Mouse (Mus musculus) CH12.LX (cell line): Measurements from ENCODE around the gene Ddx58. TPM values are rescaled to one million over a fixed set of nuclear protein-coding genes. Genes with fewer than 3 reads are reported as not detected.

ENCODE experiments used
- DNase-seq: peaks from one replicate; pipeline ENCODE4 v3.0.0-alpha.2; 2013; ENCODE audit errors: extremely low read depth
- H3K27ac ChIP-seq: 2 replicates; pipeline ENCODE4 v1.5.1; 2012; ENCODE audit warnings: low read depth, mild to moderate bottlenecking, control low read depth, moderate library complexity; ENCODE audit not compliant: insufficient read depth
- H3K27me3 ChIP-seq: replicated peaks from 2 replicates; pipeline ENCODE3; 2012; ENCODE audit warnings: inconsistent platforms
- H3K36me3 ChIP-seq, 2 experiments: replicated peaks in 1 of 2; 2 replicates each; pipeline versions ENCODE3 to v1.6.1; 2012; ENCODE audit warnings: inconsistent platforms in 1 of 2, low read length in 1 of 2, mild to moderate bottlenecking in 1 of 2, mixed read lengths in 1 of 2, moderate library complexity in 1 of 2; ENCODE audit not compliant: control insufficient read depth in 1 of 2, insufficient read depth in 1 of 2
- H3K4me1 ChIP-seq, 2 experiments: 2 replicates each; pipeline ENCODE4 v1.6.1; 2012; ENCODE audit warnings: inconsistent platforms in 1 of 2, moderate library complexity in 1 of 2; ENCODE audit not compliant: insufficient read depth in 2 of 2, control insufficient read depth in 1 of 2
- H3K4me2 ChIP-seq: 2 replicates; pipeline ENCODE4 v1.6.1; 2012; ENCODE audit warnings: low read depth, mild to moderate bottlenecking, control low read depth; ENCODE audit not compliant: poor library complexity, insufficient read depth, severe bottlenecking
- H3K4me3 ChIP-seq, 3 experiments: fragments of 150-350 bp in 1 of 3; sonication (generic) in 1 of 3; replicated peaks in 1 of 3; 2 replicates each; pipeline versions ENCODE3 to v1.5.1; 2011 to 2012; ENCODE audit warnings: low read depth in 2 of 3, low read length in 2 of 3, mild to moderate bottlenecking in 2 of 3, moderate library complexity in 2 of 3, control low read depth in 1 of 3, improper control_type of control experiment in 1 of 3, inconsistent platforms in 1 of 3, mixed read lengths in 1 of 3; ENCODE audit not compliant: poor library complexity in 1 of 3
- H3K79me2 ChIP-seq: replicated peaks from 2 replicates; pipeline ENCODE4 v1.6.1; 2012; ENCODE audit warnings: mild to moderate bottlenecking, moderate library complexity; ENCODE audit not compliant: control insufficient read depth, poor library complexity, insufficient read depth, severe bottlenecking; ENCODE audit errors: extremely low read depth
- H3K9ac ChIP-seq: 2 replicates; pipeline ENCODE4 v1.6.1; 2012; ENCODE audit warnings: low read depth, mild to moderate bottlenecking, control low read depth, moderate library complexity; ENCODE audit not compliant: insufficient read depth
- H3K9me3 ChIP-seq: replicated peaks from 2 replicates; pipeline ENCODE3; 2012; ENCODE audit warnings: low read length, inconsistent platforms, mixed read lengths
- CHD1 ChIP-seq: IDR thresholded peaks from 2 replicates; pipeline ENCODE4 v1.6.1; 2012; ENCODE audit warnings: low read depth, low read length, improper control_type of control experiment, inconsistent platforms
- CHD2 ChIP-seq: IDR thresholded peaks from 2 replicates; pipeline ENCODE4 v1.6.1; 2011; ENCODE audit warnings: low read length, improper control_type of control experiment
- CTCF ChIP-seq, 2 experiments: IDR thresholded peaks in 1 of 2; conservative IDR thresholded peaks in 1 of 2; 2 replicates each; pipeline ENCODE4 v1.5.1; 2011 to 2012; ENCODE audit warnings: low read depth in 2 of 2, low read length in 2 of 2, improper control_type of control experiment in 1 of 2, inconsistent platforms in 1 of 2, mild to moderate bottlenecking in 1 of 2, moderate library complexity in 1 of 2
- EP300 ChIP-seq: IDR thresholded peaks from 2 replicates; pipeline ENCODE4 v1.6.1; 2011; ENCODE audit warnings: low read length, improper control_type of control experiment
- GABPA ChIP-seq: IDR thresholded peaks from 2 replicates; pipeline ENCODE4 v1.6.1; 2012; ENCODE audit warnings: low read depth, low read length, improper control_type of control experiment, inconsistent platforms; ENCODE audit not compliant: insufficient replicate concordance
- HCFC1 ChIP-seq: IDR thresholded peaks from 2 replicates; pipeline ENCODE4 v1.6.1; 2012; ENCODE audit warnings: low read depth, mild to moderate bottlenecking, inconsistent platforms, low read length, improper control_type of control experiment
- JUN ChIP-seq: IDR thresholded peaks from 2 replicates; pipeline ENCODE4 v1.6.1; 2011; ENCODE audit warnings: low read depth, mild to moderate bottlenecking, low read length, improper control_type of control experiment, moderate library complexity; ENCODE audit not compliant: insufficient read depth
- KAT2A ChIP-seq: IDR thresholded peaks from 2 replicates; pipeline ENCODE4 v1.6.1; 2012; ENCODE audit warnings: low read length, improper control_type of control experiment, inconsistent platforms; ENCODE audit not compliant: insufficient replicate concordance
- NRF1 ChIP-seq: IDR thresholded peaks from 2 replicates; pipeline ENCODE4 v1.6.1; 2014; ENCODE audit warnings: low read depth, mild to moderate bottlenecking, inconsistent platforms, low read length, improper control_type of control experiment, moderate library complexity
- PAX5 ChIP-seq: IDR thresholded peaks from 2 replicates; pipeline ENCODE4 v1.6.1; 2012; ENCODE audit warnings: low read length, inconsistent platforms, mixed read lengths
- RCOR1 ChIP-seq: conservative IDR thresholded peaks from 2 replicates; pipeline ENCODE4 v1.6.1; 2012; ENCODE audit warnings: low read depth, mild to moderate bottlenecking, inconsistent platforms, low read length, improper control_type of control experiment
- SIN3A ChIP-seq: IDR thresholded peaks from 2 replicates; pipeline ENCODE4 v1.6.1; 2012; ENCODE audit warnings: low read length, improper control_type of control experiment, inconsistent platforms
- TBP ChIP-seq: conservative IDR thresholded peaks from 2 replicates; pipeline ENCODE4 v1.6.1; 2011; ENCODE audit warnings: low read depth, low read length, improper control_type of control experiment
- UBTF ChIP-seq: IDR thresholded peaks from 2 replicates; pipeline ENCODE4 v1.6.1; 2012; ENCODE audit warnings: low read depth, mild to moderate bottlenecking, inconsistent platforms, low read length, improper control_type of control experiment, moderate library complexity
- USF1 ChIP-seq: IDR thresholded peaks from 2 replicates; pipeline ENCODE4 v1.6.1; 2014; ENCODE audit warnings: low read depth, mild to moderate bottlenecking, inconsistent platforms, low read length, improper control_type of control experiment
- USF2 ChIP-seq: conservative IDR thresholded peaks from 2 replicates; pipeline ENCODE4 v1.6.1; 2011; ENCODE audit warnings: low read depth, low read length, improper control_type of control experiment
- ZKSCAN1 ChIP-seq: IDR thresholded peaks from 2 replicates; pipeline ENCODE4 v1.6.1; 2012; ENCODE audit warnings: low read depth, inconsistent platforms, low read length, improper control_type of control experiment, borderline replicate concordance
- ZMIZ1 ChIP-seq: IDR thresholded peaks from 2 replicates; pipeline ENCODE4 v1.6.1; 2012; ENCODE audit warnings: low read depth, mild to moderate bottlenecking, inconsistent platforms, low read length, improper control_type of control experiment
- dilution Hi-C: fragments of 300-500 bp; cut with MboI; formaldehyde crosslinking; loops from 2 replicates; pipeline ENCODE4 v1.14.3; 2020; ENCODE audit warnings: low sequenced_read_pairs; ENCODE audit not compliant: extremely low pct_unique_long_range_greater_than_20kb, extremely low pct_ligation_motif_present
- in situ Hi-C: fragments of 300-500 bp; cut with MboI; formaldehyde crosslinking; loops from 3 replicates; pipeline ENCODE4 v1.14.3; 2019; ENCODE audit warnings: low sequenced_read_pairs, low pct_ligation_motif_present, low pct_unique_long_range_greater_than_20kb, mixed read lengths
- polyA plus RNA-seq: library from polyadenylated mRNA; unstranded; fragments of >175 nt; gene quantifications from 2 replicates; pipeline ENCODE4 v1.2.1, GENCODE M21; 2012; ENCODE audit warnings: low read depth; ENCODE audit not compliant: insufficient read length
- total RNA-seq, 2 experiments: library from RNA; depleted of rRNA; stranded (reverse); fragments of 300-350 nt in 1 of 2; fragments of >200 nt in 1 of 2; gene quantifications; 2 replicates each; pipeline ENCODE4 v1.2.3; 2012 to 2014

Ddx58 gene
- total and polyA plus RNA-seq, 3 experiments, result 4.2 to 7.3 (median 6.6) TPM

GRCm38 (mm10) chr4:40184470-40184869 lies 55.2 kb downstream of the Ddx58 start:
- dilution Hi-C loops, result no loop called here
- Histone ChIP-seq H3K9me3 (no peaks in the 10 kb centered on the region), H3K27ac (no peak overlapping the region), H3K79me2 (no peaks in the 10 kb centered on the region), H3K27me3 (no peaks in the 10 kb centered on the region), H3K36me3 (peaks cover 29 to 91% of the 10 kb centered on the region in 2 experiments), H3K4me2 (no peak overlapping the region), H3K4me3 (no peak overlapping the region), H3K9ac (no peak overlapping the region)
- in situ Hi-C loops, result no loop called here
- DNase-seq, result no peak
- TF ChIP-seq ZKSCAN1 (no peak), RCOR1 (no peak), USF2 (no peak), SIN3A (no peak), GABPA (no peak), NRF1 (no peak), USF1 (no peak), CHD1 (no peak), PAX5 (no peak), UBTF (no peak), EP300 (no peak), HCFC1 (no peak)
- TF ChIP-seq, all 38 proteins: peak for 0
- H3K4me1 ChIP-seq, result no peaks in the 10 kb centered on the region

DNA sequence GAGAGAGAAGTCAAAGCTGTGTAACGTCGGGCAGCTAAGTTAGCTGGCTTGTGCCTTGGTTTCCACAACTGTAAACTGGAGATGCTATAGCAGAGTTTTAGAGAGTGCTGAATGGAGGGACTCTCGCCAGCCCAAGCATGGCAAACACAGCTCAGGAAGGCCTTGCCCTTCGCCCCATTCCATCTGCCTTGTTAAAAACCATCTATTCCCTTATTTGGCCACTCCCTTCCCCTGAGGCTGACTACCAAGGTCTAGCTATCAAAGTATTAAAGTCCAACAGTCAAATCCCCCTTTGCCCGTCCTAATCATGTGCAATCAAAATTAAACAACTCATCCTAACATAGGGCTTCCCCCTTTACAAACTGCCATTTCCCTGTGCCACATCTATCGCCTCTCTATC lies 55.8 kb downstream of the Ddx58 start:
- Histone ChIP-seq H3K4me1 (no peaks in the 10 kb centered on the region), H3K4me2 (no peak overlapping the region), H3K9me3 (no peaks in the 10 kb centered on the region), H3K27ac (no peak overlapping the region), H3K27me3 (no peaks in the 10 kb centered on the region), H3K9ac (no peak overlapping the region), H3K4me3 (no peak overlapping the region), H3K36me3 (peaks cover 24 to 89% of the 10 kb centered on the region in 2 experiments), H3K79me2 (no peaks in the 10 kb centered on the region)
- in situ Hi-C loops, result no loop called here
- TF ChIP-seq JUN (no peak), GABPA (no peak), TBP (no peak), SIN3A (no peak), KAT2A (no peak), CHD2 (no peak), CTCF (conservative IDR thresholded peaks at IDR 0.05 in 1 of 2, IDR thresholded peaks at IDR 0.05 in 1 of 2; ENCODE audit: low read depth in 2 of 2, low read length in 2 of 2) (no peak), ZMIZ1 (no peak)
- dilution Hi-C loops, result no loop called here
- DNase-seq, result no peak
